Mouse (Mus musculus) thymus, adult 18-20 months (tissue): ENCODE measurements around the gene Xntrpc.

Experiments
- DNase-seq, 2 experiments: peaks; one replicate each; pipeline ENCODE4 v3.0.0; 2022; ENCODE audit warnings: mixed read lengths in 2 of 2

Xntrpc gene

DNA sequence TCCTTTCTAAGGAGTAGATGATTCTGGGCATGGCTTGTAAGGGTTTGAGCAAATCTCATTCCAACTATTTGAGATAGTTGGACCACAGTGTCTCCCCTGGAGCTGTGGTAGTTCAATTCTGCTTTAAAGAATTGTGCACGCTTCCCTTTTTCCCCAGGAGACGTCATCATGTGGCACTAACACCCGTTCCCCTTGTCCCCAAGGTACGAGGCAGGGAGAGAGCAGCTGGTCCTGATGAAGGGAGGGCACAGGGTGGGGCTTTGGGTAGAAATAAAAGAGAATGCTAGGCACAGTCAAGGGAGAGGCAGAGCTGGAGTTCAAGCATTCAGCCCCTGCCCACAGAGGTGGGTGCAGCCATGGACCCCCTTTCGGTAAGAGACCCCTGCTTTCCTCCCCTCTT is 17.3 kb downstream of the Xntrpc start, which contains the start of gene Trpc2:
Gene Trpc2 (plus strand): TSS at position 301 of the 400 bp plus-strand sequence.
- no peak for DNase-seq

GRCm38 (mm10) chr7:102084041-102084696 is 18.7 kb downstream of the Xntrpc start:
- no peak for DNase-seq

DNA sequence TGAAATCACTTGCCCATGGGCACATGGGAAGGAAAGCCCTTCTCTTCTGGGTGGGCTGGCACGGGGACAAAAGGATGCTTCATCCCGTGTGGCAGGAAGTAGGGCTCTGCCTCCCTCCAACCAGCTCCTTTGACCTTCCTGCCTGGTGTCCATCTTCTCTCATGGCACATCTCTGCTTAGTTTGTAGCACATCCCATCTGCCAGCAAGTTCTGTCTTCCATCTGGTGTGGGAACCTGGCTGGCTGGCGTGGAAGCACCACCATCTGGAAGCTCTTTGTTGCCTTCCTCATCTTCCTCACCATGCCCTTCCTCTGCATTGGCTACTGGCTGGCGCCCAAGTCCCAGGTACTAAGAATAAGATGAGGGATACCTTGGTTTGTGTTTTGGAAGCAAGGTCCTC is 21.8 kb downstream of the Xntrpc start:
- DNase-seq, result no peak

- DNase-seq, result peak; percentile 33 to 35
These were observed 34.5 kb downstream of the Xntrpc start for GRCm38 (mm10) chr7:102099760-102100661.

- no peak for DNase-seq
These were observed 35.4 kb downstream of the Xntrpc start for GRCm38 (mm10) chr7:102100868-102101267.

DNA sequence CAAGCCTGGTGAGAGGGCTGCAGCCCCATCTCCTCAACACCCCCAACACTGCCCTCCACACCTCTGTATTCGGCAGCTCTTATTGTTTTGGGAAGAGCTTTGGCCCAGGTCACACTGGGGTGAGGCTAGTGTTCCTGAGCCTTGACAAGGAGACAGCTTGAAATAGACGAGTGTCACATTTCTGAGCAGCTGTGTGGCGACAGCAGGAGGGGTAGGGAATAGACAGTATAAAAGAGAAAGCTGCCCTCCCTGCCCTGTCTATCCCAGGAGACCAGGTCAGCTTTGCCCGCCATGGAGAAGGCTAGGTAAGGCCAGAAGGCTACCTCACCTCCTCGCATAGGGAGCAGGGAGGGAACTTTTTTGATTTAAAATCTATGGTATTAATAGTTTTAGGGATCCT is 36.0 kb downstream of the Xntrpc start, which contains the start of gene Art1:
Gene Art1 (plus strand): TSS at position 257 of the 400 bp plus-strand sequence.
- no peak for DNase-seq

- no peak for DNase-seq
These were observed 36.7 kb downstream of the Xntrpc start for GRCm38 (mm10) chr7:102102241-102102640.

GRCm38 (mm10) chr7:102102696-102103095 is 37.2 kb downstream of the Xntrpc start:
- DNase-seq, result no peak

- DNase-seq, result no peak
These were observed 38.0 kb downstream of the Xntrpc start for GRCm38 (mm10) chr7:102103555-102103954.

DNA sequence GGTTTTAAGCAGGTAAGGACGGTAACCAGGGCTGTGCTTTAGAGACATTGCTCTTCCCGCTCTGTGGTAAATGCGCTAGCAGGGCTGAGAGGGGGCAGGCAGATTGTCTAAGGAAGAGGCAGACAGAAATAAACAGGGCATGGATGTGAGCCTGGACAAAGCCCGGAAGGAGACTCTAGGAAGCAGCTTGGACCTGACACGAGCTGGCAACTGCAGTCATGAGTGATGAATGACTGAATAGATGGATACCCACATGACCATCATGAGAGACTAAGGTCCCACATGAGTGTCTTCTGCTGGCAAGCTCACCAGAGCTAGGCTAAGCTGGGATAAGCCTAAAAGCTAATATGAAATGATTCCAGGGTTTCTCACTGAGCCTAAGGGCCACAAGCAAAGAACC is 38.6 kb downstream of the Xntrpc start:
- no peak for DNase-seq

- peak; percentile 25 to 54 for DNase-seq
These were observed 41.2 kb downstream of the Xntrpc start for GRCm38 (mm10) chr7:102106700-102107141.

GRCm38 (mm10) chr7:102108206-102108605 is 42.7 kb downstream of the Xntrpc start:
- DNase-seq, result no peak

DNA sequence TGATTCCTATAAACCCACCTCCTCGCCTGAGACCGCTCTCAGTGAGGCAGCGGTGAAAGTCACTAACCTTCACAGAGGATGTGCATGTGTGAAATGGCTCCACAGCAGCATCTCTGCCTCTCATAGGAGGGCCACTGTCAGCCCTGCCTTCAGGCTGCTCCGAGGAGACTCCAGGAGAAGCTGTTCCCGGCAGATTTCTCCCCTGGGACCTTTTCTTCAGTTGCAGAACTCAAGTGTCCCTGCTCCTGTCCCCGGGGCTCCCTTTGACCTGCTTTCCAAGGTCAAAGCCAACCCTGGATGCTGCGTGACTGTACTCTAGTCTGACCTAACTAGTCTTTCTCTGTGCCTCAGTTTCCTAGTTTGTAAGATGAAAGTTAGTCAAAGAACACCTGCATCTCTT is 43.7 kb downstream of the Xntrpc start, which contains the start of gene Art5:
Gene Art5 (minus strand): TSS at position 319 of the 400 bp plus-strand sequence.
- no peak for DNase-seq

GRCm38 (mm10) chr7:102109746-102110145 is 44.2 kb downstream of the Xntrpc start:
- DNase-seq, result no peak

GRCm38 (mm10) chr7:102113151-102113729 is 47.7 kb downstream of the Xntrpc start:
- DNase-seq, result no peak

- no peak for DNase-seq
These were observed 51.2 kb downstream of the Xntrpc start, which contains the start of gene Chrna10 for GRCm38 (mm10) chr7:102116579-102117331. Chrna10 (minus strand) TSS chr7:102116828.

DNA sequence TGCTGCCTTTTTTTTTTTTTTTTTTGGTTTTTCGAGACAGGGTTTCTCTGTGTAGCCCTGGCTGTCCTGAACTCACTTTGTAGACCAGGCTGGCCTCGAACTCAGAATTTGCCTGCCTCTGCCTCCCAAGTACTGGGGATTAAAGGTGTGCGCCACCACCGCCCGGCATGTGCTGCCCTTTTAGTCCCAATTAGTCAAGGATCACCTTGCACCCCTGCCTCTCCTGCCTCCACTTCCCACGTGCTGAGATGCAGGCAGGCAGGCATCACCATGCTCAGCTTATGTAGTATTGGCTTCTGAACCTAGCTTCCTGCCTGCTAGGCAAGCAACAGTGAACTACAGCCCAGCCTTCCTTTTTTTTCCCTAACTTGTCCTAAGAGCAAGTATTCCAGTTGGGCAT is 51.9 kb downstream of the Xntrpc start:
- DNase-seq, result no peak

DNA sequence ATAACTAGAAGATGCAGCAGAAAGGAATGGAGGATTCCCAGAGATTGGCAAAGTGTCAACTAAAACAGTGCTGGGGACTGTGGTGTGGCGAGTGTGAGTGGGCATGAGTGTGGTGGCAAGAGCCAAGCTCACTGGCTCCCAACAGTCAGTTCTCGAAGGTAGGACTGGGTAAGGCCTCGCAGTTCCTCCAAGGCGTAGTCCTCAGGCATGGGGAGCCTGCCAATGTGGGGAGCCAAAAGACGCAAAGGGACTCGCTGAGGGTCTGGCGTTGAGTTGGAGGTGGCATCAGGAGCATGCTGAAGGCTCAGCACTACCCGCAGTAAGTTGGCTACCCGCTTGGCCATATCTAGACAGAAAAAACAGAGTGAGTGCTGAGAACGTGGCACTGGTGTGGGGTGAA is 54.8 kb downstream of the Xntrpc start:
- DNase-seq, result no peak

- DNase-seq, result no peak
These were observed 66.9 kb downstream of the Xntrpc start for GRCm38 (mm10) chr7:102132395-102132794.

DNA sequence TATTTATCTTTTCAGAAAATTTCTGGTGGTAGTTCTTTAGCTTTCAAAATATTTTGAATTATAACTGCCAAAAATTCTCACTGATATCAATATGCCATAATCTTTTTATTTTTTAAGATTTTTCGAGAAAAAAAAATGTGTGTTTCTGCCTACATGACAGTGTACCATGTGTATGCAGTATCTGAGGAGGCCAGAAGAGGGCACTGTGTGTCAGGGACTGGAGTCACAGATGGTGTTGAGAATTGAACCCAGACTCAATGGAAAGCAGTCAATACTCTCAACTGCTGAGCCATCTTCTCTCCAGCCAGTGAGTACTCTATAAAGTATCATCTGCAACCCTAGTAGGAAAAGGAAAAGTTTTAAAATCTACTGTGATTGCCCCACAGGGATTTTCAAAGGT is 72.0 kb downstream of the Xntrpc start:
- DNase-seq, result no peak

DNA sequence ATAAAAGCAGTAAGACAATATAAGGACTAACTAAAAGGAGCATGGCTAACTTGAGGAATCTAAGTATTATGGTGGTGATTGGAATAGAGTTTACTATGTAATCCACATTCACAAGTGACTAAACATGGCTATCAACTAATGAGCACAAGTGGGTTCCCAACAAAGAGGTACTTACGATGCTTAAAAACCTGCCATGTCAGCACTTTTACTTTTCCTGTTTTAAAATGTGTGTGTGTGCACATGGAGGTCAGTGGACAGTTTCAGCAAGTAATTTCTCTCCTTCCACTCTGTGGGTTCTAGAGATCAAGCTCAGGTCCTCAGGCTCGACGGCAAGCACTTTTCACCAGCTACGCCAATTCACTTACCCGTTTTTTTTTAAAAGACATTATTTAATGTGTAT is 72.4 kb downstream of the Xntrpc start:
- no peak for DNase-seq
